Mouse (Mus musculus): Measurements from ENCODE around the gene Tmem206. TPM values are rescaled to one million over a fixed set of nuclear protein-coding genes. Genes with fewer than 3 reads are reported as not detected.

Tmem206 gene
- total RNA-seq, 2 experiments from 2014 or later: 1.8 to 2.3 TPM

- intact Hi-C loops (cut with DNase I; ENCODE audit: low total_unique reads): loop anchor here (10.0 kb wide), 1 partner anchor 173 kb away; no protein-coding TSS in a partner anchor
- peak; percentile 38 for DNase-seq
These were observed 65.6 kb downstream of the Tmem206 start for GRCm38 (mm10) chr1:191391311-191391710.

GRCm38 (mm10) chr1:191393536-191393935, 67.8 kb downstream of the Tmem206 start:
- DNase-seq: no peak
- intact Hi-C loops (cut with DNase I; ENCODE audit: low total_unique reads): loop anchor here (10.0 kb wide), 1 partner anchor 171 kb away; no protein-coding TSS in a partner anchor

- intact Hi-C loops (cut with DNase I; ENCODE audit: low total_unique reads): loop anchor here (10.0 kb wide), 1 partner anchor 171 kb away; no protein-coding TSS in a partner anchor
- no peak for DNase-seq
These were observed 68.4 kb downstream of the Tmem206 start for GRCm38 (mm10) chr1:191394126-191394525.

GRCm38 (mm10) chr1:191395200-191395599, 69.5 kb downstream of the Tmem206 start:
- intact Hi-C loops (cut with DNase I; ENCODE audit: low total_unique reads): loop anchor here (10.0 kb wide), 1 partner anchor 170 kb away; no protein-coding TSS in a partner anchor
- no peak for DNase-seq

- intact Hi-C loops (cut with DNase I; ENCODE audit: low total_unique reads): loop anchor here (10.0 kb wide), 1 partner anchor 169 kb away; no protein-coding TSS in a partner anchor
- DNase-seq: peak; percentile 58
These were observed 70.2 kb downstream of the Tmem206 start for GRCm38 (mm10) chr1:191395871-191396433.

- DNase-seq: peak; percentile 68
- intact Hi-C loops (cut with DNase I; ENCODE audit: low total_unique reads): loop anchor here (10.0 kb wide), 1 partner anchor 168 kb away; no protein-coding TSS in a partner anchor
These were observed 70.7 kb downstream of the Tmem206 start for GRCm38 (mm10) chr1:191396446-191396845.

GRCm38 (mm10) chr1:191396897-191397849, 71.5 kb downstream of the Tmem206 start:
- DNase-seq: peak; percentile 100
- intact Hi-C loops (cut with DNase I; ENCODE audit: low total_unique reads): loop anchor here (10.0 kb wide), 1 partner anchor 168 kb away; no protein-coding TSS in a partner anchor

Other genes with a start within 250 kb of the Tmem206 start
- under 1 TPM in 1 of 2 experiments, not detected in 1; 0.53 TPM for gene Batf3, start 228.1 kb upstream of the Tmem206 start, total RNA-seq (2021)
- gene Fam71a, start 161.1 kb upstream of the Tmem206 start, total RNA-seq (2021): not detected
- 10 to 100 TPM in 1 of 2 experiments, 1 to 10 TPM in 1; 4.2 to 12.3 TPM for gene Atf3, start 107.9 kb upstream of the Tmem206 start, total RNA-seq (2021)
- 10 to 100 TPM; 61.0 to 67.6 TPM for gene Nenf, start 7.7 kb upstream of the Tmem206 start, total RNA-seq (2021)
- 10 to 100 TPM; 63.0 to 67.2 TPM for gene Ppp2r5a, start 77.4 kb downstream of the Tmem206 start, total RNA-seq (2021)
- gene Dtl, start 249.6 kb downstream of the Tmem206 start, total RNA-seq (2021): 1 to 10 TPM in 1 of 2 experiments, under 1 TPM in 1; 1.00 to 2.0 TPM
- 10 to 100 TPM; 10.1 TPM for gene Ints7, start 249.7 kb downstream of the Tmem206 start, total RNA-seq (2021)

All from gastrocnemius, postnatal 14 days (tissue).